Mouse (Mus musculus) kidney, postnatal 14 days (tissue): Measurements from ENCODE around the gene 6330409D20Rik.
A peak's percentile ranks its signal among the peaks of the same experiment; 100 is the strongest.

ENCODE experiments used
- DNase-seq: peaks from one replicate; pipeline ENCODE4 v3.0.0; 2022; ENCODE audit warnings: mixed read lengths

Gene 6330409D20Rik

GRCm38 (mm10) chr2:32740916-32741272 is at the start of gene 6330409D20Rik:
6330409D20Rik (minus strand) TSS chr2:32741016.
- DNase-seq, result no peak

DNA sequence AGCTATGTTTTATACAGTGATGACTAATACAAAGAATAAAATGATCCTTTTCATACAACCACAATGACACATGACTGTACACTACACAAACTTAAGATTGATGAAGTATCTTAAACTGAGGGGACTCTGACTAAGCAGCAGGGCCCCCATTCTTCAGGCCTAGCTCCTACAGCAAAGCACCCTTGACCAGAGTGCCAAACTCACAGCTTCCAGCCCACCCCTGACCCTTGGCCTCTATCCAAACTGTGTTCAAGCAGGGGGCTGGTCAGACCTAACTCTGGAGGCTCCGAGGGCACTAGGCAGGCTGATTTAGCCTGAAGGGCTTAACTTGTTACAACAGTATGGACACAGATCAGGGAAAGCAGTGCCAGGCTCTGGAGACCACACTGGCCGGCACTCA is 47.8 kb upstream of the 6330409D20Rik start:
- no peak for DNase-seq

- DNase-seq, result no peak
Measured at GRCm38 (mm10) chr2:32787176-32787575, 46.4 kb upstream of the 6330409D20Rik start.

DNA sequence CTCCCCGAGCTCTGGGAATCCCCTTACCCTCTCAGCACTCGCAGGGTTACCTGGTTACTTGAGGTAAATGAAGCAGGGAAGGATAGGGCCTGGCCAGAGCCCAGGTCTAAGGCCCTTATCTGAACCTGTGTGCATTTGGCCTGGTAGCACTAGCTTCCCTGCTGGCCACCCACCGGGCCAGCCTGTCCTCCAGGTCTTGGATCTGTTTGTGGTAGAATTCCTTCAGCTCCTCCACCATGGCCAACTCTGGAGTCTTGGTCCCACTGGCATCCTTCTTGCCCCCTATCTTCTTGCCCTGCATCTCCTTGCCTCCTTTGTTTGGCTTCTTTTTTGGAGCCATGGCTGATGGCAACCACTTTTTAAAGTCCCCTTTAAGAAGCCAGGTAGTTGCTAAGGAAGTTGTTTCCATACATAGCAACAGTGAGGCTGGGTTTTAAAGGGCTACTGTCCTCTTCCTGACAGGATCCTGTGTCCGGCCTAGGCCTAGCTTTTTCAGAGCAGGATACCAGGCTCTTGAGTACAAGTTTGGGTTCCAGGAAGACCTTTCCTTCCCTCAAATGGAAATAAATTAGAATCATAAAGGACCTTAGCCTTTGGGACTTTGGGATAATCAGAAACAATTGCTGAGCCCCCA is 43.3 kb upstream of the 6330409D20Rik start, which contains the start of gene Cfap157:
Gene Cfap157 (minus strand): TSS at position 381 of the 634 bp plus-strand sequence.
- DNase-seq, result peak; percentile 55

- no peak for DNase-seq
Measured at GRCm38 (mm10) chr2:32781710-32782109, 40.9 kb upstream of the 6330409D20Rik start.

DNA sequence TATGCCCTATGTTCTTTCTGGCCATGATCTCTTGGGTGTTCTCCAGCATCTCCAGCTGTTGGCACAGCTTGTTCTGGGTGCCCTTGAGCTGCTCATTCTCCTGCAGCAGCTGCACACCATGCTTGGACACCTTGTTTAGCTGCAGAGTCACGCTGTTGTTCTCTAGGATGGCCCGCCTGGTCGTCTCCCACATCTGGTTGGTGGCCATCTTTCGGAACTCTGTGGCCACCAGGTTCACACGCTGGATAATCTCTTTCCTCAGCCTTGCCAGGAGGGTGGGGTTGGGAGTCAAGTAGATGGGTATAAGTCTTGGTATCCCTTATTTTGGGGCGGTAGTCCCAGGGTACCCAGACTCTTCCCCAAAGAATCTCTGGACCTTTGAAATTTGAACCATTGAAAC is 38.9 kb upstream of the 6330409D20Rik start:
- no peak for DNase-seq

GRCm38 (mm10) chr2:32779131-32779530 is 38.3 kb upstream of the 6330409D20Rik start:
- peak; percentile 76 for DNase-seq

DNA sequence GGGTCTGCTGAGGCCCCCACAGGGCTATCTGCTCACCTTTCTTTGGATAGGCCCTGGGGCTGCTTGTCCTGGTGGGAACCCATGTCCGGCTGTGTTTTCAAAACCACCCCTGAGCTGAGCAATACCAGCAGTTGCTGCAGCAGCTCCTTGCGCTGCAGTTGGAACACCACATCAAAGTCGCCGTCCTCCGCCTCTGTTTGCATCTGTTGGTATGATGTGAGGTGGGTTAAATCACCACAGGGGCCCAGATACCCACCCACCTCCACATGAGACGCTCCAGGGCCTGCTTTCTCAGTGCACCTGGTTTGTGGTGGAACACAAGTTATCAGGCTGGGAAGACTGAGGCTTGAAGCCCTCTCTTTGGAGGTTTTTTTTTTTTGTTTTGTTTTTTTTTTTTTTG is 37.3 kb upstream of the 6330409D20Rik start:
- no peak for DNase-seq

GRCm38 (mm10) chr2:32776192-32776591 is 35.4 kb upstream of the 6330409D20Rik start:
- no peak for DNase-seq

DNA sequence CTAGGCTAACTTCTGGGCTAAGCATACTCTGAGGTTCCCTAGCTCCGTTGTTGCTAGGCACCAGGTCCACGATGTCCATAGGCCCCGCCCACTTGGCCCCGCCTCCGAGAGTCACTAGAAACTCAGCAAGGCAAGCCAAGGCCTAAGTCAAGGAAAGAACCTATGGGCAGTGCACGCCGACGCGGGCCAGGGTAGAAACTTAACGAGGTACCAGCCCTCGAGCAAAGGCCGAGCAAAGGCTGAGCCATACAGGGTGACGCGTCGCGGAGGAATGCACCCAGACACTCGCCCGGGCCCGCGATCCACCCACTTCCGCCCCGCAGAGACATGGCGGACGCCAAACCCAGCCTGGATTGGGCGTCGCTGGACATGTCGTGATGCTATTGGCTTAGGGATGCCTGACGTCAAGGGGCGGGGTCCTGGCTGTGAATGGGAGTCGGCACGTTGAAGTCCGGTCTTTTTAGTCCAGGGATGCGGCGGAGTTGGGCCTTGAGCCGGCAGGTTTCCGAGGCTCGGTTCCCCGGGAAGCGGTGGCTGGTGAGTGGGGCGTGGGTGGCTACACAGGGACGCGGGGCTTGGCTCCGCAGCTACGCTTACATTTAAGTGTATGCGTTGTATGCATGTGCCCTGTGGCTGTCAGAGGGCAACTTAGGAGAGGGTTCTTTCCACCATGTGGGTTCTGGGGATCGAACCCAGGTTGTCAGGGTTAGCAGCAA is 34.7 kb upstream of the 6330409D20Rik start, which contains the start of the genes Ttc16 and Ptrh1:
Gene Ttc16 (minus strand): TSS at position 275 of the 716 bp plus-strand sequence.
Gene Ptrh1 (plus strand): TSS at position 428 of the 716 bp plus-strand sequence.
- DNase-seq, result peak; percentile 99

GRCm38 (mm10) chr2:32772626-32773279 is 31.9 kb upstream of the 6330409D20Rik start:
- DNase-seq, result no peak

DNA sequence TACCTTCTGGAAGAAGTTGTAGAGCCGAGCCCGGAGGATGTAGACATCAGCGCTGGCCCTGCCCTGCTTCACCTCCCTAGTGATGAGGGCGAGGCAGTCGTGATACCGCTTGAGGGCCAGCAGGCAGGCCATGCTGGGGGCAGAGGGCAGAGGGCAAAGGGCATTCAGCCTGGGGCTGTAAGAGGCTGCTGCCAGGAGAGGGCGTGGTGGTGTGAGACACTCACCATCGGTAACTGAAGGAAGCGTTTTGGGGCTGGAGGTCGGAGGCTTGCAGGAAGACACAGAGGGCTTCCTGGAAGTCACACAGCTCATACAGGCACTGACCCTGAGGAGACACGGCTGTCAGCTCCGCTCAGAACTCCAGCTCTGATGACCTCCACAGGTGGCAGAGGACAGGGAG is 31.1 kb upstream of the 6330409D20Rik start:
- peak; percentile 40 for DNase-seq

DNA sequence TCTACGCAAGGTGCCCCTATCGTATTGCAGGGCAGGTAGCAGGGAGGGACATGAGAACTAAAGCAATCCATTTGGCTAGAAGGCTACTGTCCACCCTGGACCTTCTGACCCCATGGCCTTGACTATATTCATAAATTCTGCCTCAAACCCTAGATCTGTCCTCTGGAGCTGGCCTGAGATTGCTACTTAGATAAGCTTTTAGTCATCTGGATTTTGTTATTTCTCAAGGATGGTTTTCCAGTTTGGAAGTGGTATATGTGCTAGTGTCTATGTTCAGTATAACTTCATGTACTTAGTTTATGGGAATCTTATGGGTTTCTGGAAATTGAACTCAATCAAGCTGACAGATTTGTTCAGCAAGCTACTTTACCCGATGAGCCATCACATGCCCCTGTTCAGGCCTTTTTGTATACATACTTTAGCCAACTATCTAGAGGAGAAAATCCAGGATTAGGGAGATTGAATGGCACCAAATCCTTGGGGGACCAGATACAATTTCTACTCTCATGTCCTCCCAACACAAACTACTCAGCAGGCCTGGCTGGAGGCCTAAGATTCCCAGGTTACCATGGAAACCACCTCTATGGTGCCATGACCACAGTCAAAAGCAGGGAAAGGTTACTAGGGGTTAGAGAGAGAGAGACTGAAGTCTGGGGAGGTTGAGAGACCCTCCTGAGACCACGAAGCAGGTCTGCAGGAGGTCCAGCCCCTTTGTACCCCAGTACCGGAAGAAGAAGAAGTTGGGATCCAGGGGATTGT is 28.7 kb upstream of the 6330409D20Rik start:
- DNase-seq, result no peak

GRCm38 (mm10) chr2:32768661-32769285 is 28.0 kb upstream of the 6330409D20Rik start:
- DNase-seq, result peak; percentile 57

GRCm38 (mm10) chr2:32767241-32767640 is 26.4 kb upstream of the 6330409D20Rik start:
- peak; percentile 56 for DNase-seq

- DNase-seq, result no peak
Measured at GRCm38 (mm10) chr2:32763353-32763752, 22.5 kb upstream of the 6330409D20Rik start.

GRCm38 (mm10) chr2:32761859-32762258 is 21.0 kb upstream of the 6330409D20Rik start:
- no peak for DNase-seq

GRCm38 (mm10) chr2:32761361-32761760 is 20.5 kb upstream of the 6330409D20Rik start:
- no peak for DNase-seq

DNA sequence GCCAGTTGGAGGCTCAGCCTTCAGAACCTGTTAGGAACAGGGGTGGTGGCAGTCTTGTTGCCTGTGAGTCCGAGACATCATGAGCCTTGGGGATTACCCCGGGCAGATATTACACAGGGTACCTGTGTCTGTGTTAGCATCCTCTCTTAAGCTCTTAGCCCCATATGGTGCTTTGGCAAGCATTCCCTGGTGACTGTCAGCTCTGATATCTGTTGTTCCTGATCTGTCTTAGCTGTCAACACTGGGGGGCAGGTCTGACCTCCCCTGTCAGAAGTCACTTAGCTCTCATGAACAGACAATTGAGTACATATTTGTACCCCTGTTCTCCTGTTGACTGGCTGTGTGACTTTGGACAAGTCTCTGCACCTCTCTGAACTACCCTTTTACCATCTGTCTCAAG is 18.2 kb upstream of the 6330409D20Rik start:
- no peak for DNase-seq

GRCm38 (mm10) chr2:32758503-32758902 is 17.7 kb upstream of the 6330409D20Rik start:
- peak; percentile 53 for DNase-seq

DNA sequence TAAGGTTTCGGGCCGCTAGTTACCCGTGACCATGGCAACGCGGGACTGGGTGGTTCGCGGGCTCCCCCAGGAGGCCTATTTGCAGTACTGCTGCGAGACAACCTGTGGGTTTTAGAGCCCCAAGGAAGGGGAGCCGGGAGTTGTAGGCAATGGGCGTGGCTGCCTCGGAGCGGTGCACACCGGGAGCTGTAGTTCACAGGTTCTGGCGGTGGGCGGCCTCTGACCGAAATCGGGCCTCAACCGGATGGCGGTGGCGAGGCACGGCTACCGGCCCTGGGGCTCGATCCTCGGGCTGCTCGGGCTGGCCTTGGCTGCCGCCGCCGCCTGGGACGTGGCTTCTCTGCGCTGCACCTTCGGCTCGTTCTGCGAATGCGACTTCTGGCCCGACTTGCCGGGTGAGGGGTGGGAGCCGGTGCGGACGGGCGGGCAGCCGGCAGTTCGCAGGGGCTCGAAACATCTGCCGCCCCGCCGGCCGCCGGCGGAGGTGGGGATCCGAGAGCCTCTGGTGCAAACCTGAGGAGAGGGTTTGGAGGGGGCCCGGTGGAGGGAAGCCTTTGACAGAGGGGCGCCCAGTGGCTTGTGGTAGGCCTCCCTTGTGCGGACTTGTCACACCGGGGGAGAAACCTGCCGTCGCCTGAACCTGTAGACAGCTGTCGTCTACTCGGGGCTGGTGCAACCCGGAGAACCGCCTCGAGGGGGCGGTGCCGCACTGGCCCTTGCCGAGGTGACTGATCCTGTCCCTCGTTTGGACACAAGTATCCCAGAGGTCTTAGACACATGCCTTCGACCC is 16.4 kb upstream of the 6330409D20Rik start, which contains the start of gene Tor2a:
Gene Tor2a (plus strand): TSS at position 179 of the 790 bp plus-strand sequence.
- peak; percentile 98 for DNase-seq
